Mouse (Mus musculus): ENCODE data around the gene Lrrc18.

Gene Lrrc18

DNA sequence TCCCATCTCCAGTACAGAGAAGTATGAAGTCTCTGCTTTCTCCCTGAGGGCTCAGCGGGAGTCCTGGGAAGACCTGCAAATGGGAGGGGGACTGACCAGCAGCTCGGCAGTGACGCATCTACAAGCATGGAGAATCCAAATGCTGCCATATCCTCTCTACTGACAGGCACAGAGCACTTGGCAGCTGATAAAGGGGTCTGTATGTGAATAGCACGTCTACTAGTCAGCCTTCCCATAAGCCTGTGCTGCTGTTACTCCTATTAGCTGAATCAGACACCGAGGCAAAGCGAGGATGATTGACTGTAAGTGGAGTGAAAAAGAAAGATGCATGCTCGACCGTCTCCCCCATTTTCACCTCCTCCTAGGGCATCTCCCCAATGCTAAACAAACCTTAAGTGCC lies 62.3 kb downstream of the Lrrc18 start:
- DNase-seq = no peak

- no peak for DNase-seq
Measured at GRCm38 (mm10) chr14:33058881-33059660, 67.9 kb downstream of the Lrrc18 start.

GRCm38 (mm10) chr14:33062996-33063395 lies 71.8 kb downstream of the Lrrc18 start:
- no peak for DNase-seq

Data from B cell, adult 2 months (primary cell).